Mouse (Mus musculus): ENCODE data around the gene Nrip2. TPM values are rescaled to one million over a fixed set of nuclear protein-coding genes. Genes with fewer than 3 reads are reported as not detected.

Nrip2 gene
- polyA plus RNA-seq, 1 experiment, result 0.59 TPM

DNA sequence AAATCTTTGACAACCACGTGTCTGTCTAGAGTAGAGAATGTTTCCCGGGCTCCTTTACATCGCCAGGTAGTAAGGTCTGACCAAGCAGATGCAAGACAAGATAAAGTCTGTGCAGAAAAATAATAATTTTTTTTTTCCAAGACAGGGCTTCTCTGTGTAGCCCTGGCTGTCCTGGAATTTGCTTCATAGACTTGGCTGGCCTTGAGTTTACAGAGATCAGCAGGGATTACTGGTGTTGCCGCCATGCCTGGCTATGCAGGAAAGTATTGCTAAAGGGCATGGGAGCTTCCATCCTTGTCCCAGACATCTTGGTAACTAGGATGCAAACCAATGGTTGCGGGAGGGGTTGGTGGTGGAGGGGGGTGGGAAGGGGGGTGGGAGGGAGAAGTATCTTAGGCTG is 58.1 kb downstream of the Nrip2 start:
- no peaks in the 10 kb centered on the region for H3K4me1 ChIP-seq (replicated peaks; ENCODE audit: control insufficient read depth, insufficient read depth, low read length)
- H3K27ac ChIP-seq (ENCODE audit: control insufficient read depth, insufficient read depth, low read length), result no peak overlapping the region
- no peaks in the 10 kb centered on the region for H3K27me3 ChIP-seq (ENCODE audit: control insufficient read depth, insufficient read depth, low read length)
- DNase-seq, result no peak
- H3K36me3 ChIP-seq (ENCODE audit: control insufficient read depth, insufficient read depth, low read length), result no peaks in the 10 kb centered on the region
- TF ChIP-seq CTCF (IDR thresholded peaks at IDR 0.05; ENCODE audit: borderline replicate concordance, control insufficient read depth, extremely low read depth, insufficient read depth, low read length, poor library complexity), result no peak
- TF ChIP-seq POLR2A (IDR thresholded peaks at IDR 0.05; ENCODE audit: control insufficient read depth, extremely low read depth, insufficient read depth, low read length, poor library complexity), result no peak
- WGBS, result 87% methylated on average over 5 of the region's 5 CpGs
- H3K4me3 ChIP-seq (ENCODE audit: control insufficient read depth, insufficient read depth, low read length), result no peak overlapping the region

DNA sequence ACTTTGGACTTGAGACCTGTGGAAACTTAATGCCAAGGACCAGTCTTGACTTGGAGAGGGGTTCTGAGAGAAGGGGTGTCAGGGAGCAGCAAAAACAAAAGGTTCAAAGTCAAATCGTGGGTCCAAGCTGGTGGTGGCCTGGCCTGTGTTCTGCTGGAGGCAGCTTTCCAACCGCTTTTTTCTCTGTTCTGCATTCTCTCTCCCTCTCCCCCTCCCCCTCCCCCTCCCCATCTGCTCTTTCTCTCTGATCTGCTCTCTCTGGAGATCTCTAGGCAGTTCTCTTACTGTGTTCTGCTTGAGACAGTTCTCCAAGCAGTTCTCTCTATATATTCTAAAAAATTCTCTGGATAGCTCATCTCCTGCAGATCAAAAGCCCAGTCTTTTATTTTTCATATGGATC is 61.2 kb downstream of the Nrip2 start:
- H3K4me3 ChIP-seq (ENCODE audit: control insufficient read depth, insufficient read depth, low read length), result no peak overlapping the region
- DNase-seq, result no peak

DNA sequence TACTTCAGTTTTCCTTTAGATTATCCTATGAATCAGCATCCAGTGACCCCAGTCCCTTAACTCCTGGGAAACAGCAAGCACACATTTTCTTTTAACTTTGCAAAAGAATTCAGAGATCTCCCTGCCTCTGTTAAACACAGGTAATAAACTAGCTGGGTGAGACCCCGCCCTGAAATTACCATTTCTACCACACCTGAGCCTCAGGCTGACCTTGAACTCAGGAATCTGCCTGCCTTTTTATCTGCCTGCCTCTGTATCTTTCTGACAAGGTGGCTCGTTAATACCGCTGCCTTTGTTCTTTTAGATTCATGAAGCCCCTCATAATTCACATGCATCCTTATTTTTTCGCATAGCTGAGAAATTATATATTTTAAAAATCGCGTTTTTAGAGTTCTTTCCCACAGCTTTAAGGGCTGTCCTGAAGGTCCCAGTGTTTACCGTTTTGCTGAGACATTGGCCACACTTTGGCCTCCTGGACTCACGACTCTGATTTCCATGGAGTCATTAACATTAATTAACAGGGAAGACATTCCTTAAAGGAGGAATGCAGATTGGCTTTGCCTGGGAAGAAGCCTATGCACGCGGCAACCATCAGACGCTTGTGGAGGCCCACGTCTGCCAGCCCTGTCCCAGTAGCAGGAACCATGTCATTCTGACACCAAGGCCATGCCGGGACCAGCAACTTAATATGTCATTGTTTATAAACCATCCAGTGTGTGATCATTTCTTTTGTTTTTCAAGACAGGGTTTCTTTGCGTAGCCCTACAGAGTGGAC is 61.8 kb downstream of the Nrip2 start:
- 93% methylated on average over 14 of the region's 14 CpGs for WGBS
- Histone ChIP-seq H3K36me3 (ENCODE audit: control insufficient read depth, insufficient read depth, low read length) (no peaks in the 10 kb centered on the region), H3K27ac (ENCODE audit: control insufficient read depth, insufficient read depth, low read length) (no peak overlapping the region), H3K4me1 (replicated peaks; ENCODE audit: control insufficient read depth, insufficient read depth, low read length) (no peaks in the 10 kb centered on the region), H3K4me3 (ENCODE audit: control insufficient read depth, insufficient read depth, low read length) (no peak overlapping the region), H3K27me3 (ENCODE audit: control insufficient read depth, insufficient read depth, low read length) (no peaks in the 10 kb centered on the region; the same call in 1 of the 2 replicates)
- TF ChIP-seq POLR2A (IDR thresholded peaks at IDR 0.05; ENCODE audit: control insufficient read depth, extremely low read depth, insufficient read depth, low read length, poor library complexity), result no peak
- TF ChIP-seq CTCF (IDR thresholded peaks at IDR 0.05; ENCODE audit: borderline replicate concordance, control insufficient read depth, extremely low read depth, insufficient read depth, low read length, poor library complexity), result no peak
- DNase-seq, result no peak

More for the DNA sequence above, 61.2 kb downstream of the Nrip2 start:
- 48% methylated on average over 2 of the region's 2 CpGs for WGBS
- no peaks in the 10 kb centered on the region for H3K36me3 ChIP-seq (ENCODE audit: control insufficient read depth, insufficient read depth, low read length)
- H3K4me1 ChIP-seq (replicated peaks; ENCODE audit: control insufficient read depth, insufficient read depth, low read length), result no peaks in the 10 kb centered on the region
- no peaks in the 10 kb centered on the region for H3K27me3 ChIP-seq (ENCODE audit: control insufficient read depth, insufficient read depth, low read length)
- no peak overlapping the region for H3K27ac ChIP-seq (ENCODE audit: control insufficient read depth, insufficient read depth, low read length)
- TF ChIP-seq POLR2A (IDR thresholded peaks at IDR 0.05; ENCODE audit: control insufficient read depth, extremely low read depth, insufficient read depth, low read length, poor library complexity) (no peak), CTCF (IDR thresholded peaks at IDR 0.05; ENCODE audit: borderline replicate concordance, control insufficient read depth, extremely low read depth, insufficient read depth, low read length, poor library complexity) (no peak)

DNA sequence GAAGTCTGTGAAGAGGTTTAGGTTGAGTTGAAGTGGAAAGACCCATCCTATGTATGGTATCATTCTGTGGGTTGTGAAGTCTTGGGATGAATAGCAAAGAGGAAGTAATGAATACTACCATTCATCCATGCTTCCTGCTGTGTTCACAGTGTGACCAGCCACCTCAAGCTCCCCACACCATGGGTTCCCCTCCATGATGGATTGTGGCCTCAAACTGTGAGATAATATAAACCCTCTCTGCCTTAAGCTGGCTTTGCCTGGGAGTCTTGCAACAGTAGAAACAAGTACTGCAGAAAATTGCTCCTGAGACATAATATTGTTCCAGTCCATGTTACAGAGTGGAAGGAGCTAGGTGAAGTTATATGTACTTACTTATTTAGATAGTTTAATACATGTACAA is 62.5 kb downstream of the Nrip2 start:
- no peak for TF ChIP-seq POLR2A (IDR thresholded peaks at IDR 0.05; ENCODE audit: control insufficient read depth, extremely low read depth, insufficient read depth, low read length, poor library complexity)
- TF ChIP-seq CTCF (IDR thresholded peaks at IDR 0.05; ENCODE audit: borderline replicate concordance, control insufficient read depth, extremely low read depth, insufficient read depth, low read length, poor library complexity), result no peak
- DNase-seq, result no peak
- H3K27me3 ChIP-seq (ENCODE audit: control insufficient read depth, insufficient read depth, low read length), result no peaks in the 10 kb centered on the region; the same call in 1 of the 2 replicates

DNA sequence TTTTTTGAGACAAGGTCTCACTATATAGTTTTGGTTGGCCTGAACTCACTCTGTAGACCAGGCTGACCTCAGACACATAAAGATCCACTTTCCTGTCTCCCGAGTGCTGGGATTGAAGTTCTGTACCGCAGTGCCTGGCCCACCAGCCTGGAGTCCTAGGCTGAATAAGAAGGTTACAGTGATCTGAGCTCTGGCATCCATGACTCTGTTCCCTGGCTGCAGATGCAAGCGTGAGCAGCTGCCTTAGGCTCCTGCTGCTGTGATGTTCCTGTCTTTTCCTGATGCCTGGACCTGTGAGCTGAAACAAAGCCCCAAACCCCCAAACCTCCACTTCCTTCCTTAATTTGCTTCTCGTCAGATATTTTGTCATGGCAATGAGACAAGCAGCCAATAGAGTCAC is 65.9 kb downstream of the Nrip2 start:
- no peaks in the 10 kb centered on the region; the same call in 1 of the 2 replicates for H3K27me3 ChIP-seq (ENCODE audit: control insufficient read depth, insufficient read depth, low read length)
- no peak for DNase-seq

More for the DNA sequence above, 62.5 kb downstream of the Nrip2 start:
- H3K27ac ChIP-seq (ENCODE audit: control insufficient read depth, insufficient read depth, low read length), result no peak overlapping the region
- H3K4me3 ChIP-seq (ENCODE audit: control insufficient read depth, insufficient read depth, low read length), result no peak overlapping the region
- H3K4me1 ChIP-seq (replicated peaks; ENCODE audit: control insufficient read depth, insufficient read depth, low read length), result no peaks in the 10 kb centered on the region
- H3K36me3 ChIP-seq (ENCODE audit: control insufficient read depth, insufficient read depth, low read length), result no peaks in the 10 kb centered on the region

More for the DNA sequence above, 65.9 kb downstream of the Nrip2 start:
- TF ChIP-seq CTCF (IDR thresholded peaks at IDR 0.05; ENCODE audit: borderline replicate concordance, control insufficient read depth, extremely low read depth, insufficient read depth, low read length, poor library complexity) (no peak), POLR2A (IDR thresholded peaks at IDR 0.05; ENCODE audit: control insufficient read depth, extremely low read depth, insufficient read depth, low read length, poor library complexity) (no peak)
- H3K4me3 ChIP-seq (ENCODE audit: control insufficient read depth, insufficient read depth, low read length), result no peak overlapping the region
- no peaks in the 10 kb centered on the region for H3K36me3 ChIP-seq (ENCODE audit: control insufficient read depth, insufficient read depth, low read length)
- 66% methylated on average over 4 of the region's 4 CpGs for WGBS
- H3K4me1 ChIP-seq (replicated peaks; ENCODE audit: control insufficient read depth, insufficient read depth, low read length), result no peaks in the 10 kb centered on the region
- H3K27ac ChIP-seq (ENCODE audit: control insufficient read depth, insufficient read depth, low read length), result no peak overlapping the region

Other genes with a start within 250 kb of the Nrip2 start
- gene Tead4, start 98.5 kb upstream of the Nrip2 start, polyA plus RNA-seq (2012; rRNA removed), result 0.53 and 0.59 TPM in 2 replicates
- gene Tulp3, start 43.4 kb upstream of the Nrip2 start, polyA plus RNA-seq (2012; rRNA removed), result 23.5 and 28.0 TPM in 2 replicates
- 51.7 and 62.0 TPM in 2 replicates for gene Rhno1, start 36.4 kb upstream of the Nrip2 start, polyA plus RNA-seq (2012; rRNA removed)
- 115 and 149 TPM in 2 replicates for gene Foxm1, start 36.3 kb upstream of the Nrip2 start, polyA plus RNA-seq (2012; rRNA removed)
- gene Tex52, start 23.8 kb upstream of the Nrip2 start, polyA plus RNA-seq (2012; rRNA removed), result 0.92 and 1.2 TPM in 2 replicates
- gene Gm44596, start 23.8 kb upstream of the Nrip2 start, polyA plus RNA-seq (2012; rRNA removed), result not detected in 2 replicates
- gene Itfg2, start 25.6 kb downstream of the Nrip2 start, polyA plus RNA-seq (2012; rRNA removed), result 55.6 and 56.4 TPM in 2 replicates
- 138 and 139 TPM in 2 replicates for gene Fkbp4, start 39.4 kb downstream of the Nrip2 start, polyA plus RNA-seq (2012; rRNA removed)
- gene Pzp, start 127.4 kb downstream of the Nrip2 start, polyA plus RNA-seq (2012; rRNA removed), result 0.03 and 1.5 TPM in 2 replicates
- gene A2ml1, start 182.3 kb downstream of the Nrip2 start, polyA plus RNA-seq (2012; rRNA removed), result 0.31 and 0.73 TPM in 2 replicates
- gene Klrb1a, start 224.2 kb downstream of the Nrip2 start, polyA plus RNA-seq (2012; rRNA removed), result 0.52 and 0.67 TPM in 2 replicates